Mouse (Mus musculus) large intestine, adult 2 months (tissue): ENCODE measurements around the gene Kcnk7. TPM values are rescaled to one million over a fixed set of nuclear protein-coding genes. Genes with fewer than 3 reads are reported as not detected.
A peak's percentile ranks its signal among the peaks of the same experiment; 100 is the strongest.

Source experiments
- DNase-seq: peaks from one replicate; pipeline ENCODE4 v3.0.0-alpha.2; 2012; ENCODE audit warnings: low read depth, low spot score
- WGBS: fragments of 180-500 bp; shearing (Covaris S2); methylation state at CpG from one replicate; pipeline ENCODE4 v1.1.7; 2018; 5-methylcytosine and 5-hydroxymethylcytosine counted together
- polyA plus RNA-seq: library from polyadenylated mRNA; depleted of rRNA; stranded (reverse); fragments of >200 nt; gene quantifications from 2 replicates; pipeline ENCODE4 v1.2.3, GENCODE M21; 2012

Gene Kcnk7
- polyA plus RNA-seq, 1 experiment: not detected

GRCm38 (mm10) chr19:5722848-5723425, 18.8 kb downstream of the Kcnk7 start:
- no peak for DNase-seq
- 71% methylated on average over 7 of the region's 7 CpGs for WGBS

GRCm38 (mm10) chr19:5723934-5724548, 19.9 kb downstream of the Kcnk7 start:
- DNase-seq: no peak
- WGBS: 42% methylated on average over 4 of the region's 4 CpGs

GRCm38 (mm10) chr19:5724549-5724941, 20.4 kb downstream of the Kcnk7 start:
- DNase-seq: no peak
- WGBS: 14% methylated on average over 7 of the region's 7 CpGs

DNA sequence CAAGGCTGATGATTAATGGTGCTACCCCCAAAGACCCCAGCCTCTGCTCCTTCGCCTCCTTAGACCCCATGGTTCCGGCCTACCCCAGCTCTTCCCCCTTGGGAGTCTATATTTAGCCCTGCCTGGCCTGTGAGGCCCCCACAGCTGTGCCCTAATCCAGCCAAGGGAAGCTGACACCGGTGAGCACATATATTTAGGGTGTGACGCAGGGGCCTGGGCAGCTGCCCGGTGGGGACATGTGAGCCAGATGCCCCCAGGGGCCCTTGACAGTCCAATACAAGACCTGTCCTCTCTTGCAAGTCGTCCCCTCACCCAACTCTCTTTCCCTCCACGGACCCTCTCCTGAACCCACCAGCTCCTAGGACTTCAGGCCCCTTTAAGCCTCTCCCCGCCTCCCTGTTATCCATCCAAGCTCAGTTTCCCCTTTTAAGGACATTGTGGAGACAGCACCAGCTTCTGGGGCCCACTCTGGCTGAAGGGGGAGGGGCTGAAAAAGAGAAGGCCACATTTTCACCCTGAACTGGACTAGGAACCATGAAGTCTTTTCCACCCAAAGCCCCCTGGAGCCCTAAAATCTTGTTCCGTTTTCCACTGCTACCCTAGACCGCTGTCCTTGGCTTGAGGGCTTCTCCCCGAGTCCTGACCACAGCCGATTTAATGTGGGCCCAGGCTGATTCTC, 21.0 kb downstream of the Kcnk7 start:
- no peak for DNase-seq
- 55% methylated on average over 12 of the region's 12 CpGs for WGBS

DNA sequence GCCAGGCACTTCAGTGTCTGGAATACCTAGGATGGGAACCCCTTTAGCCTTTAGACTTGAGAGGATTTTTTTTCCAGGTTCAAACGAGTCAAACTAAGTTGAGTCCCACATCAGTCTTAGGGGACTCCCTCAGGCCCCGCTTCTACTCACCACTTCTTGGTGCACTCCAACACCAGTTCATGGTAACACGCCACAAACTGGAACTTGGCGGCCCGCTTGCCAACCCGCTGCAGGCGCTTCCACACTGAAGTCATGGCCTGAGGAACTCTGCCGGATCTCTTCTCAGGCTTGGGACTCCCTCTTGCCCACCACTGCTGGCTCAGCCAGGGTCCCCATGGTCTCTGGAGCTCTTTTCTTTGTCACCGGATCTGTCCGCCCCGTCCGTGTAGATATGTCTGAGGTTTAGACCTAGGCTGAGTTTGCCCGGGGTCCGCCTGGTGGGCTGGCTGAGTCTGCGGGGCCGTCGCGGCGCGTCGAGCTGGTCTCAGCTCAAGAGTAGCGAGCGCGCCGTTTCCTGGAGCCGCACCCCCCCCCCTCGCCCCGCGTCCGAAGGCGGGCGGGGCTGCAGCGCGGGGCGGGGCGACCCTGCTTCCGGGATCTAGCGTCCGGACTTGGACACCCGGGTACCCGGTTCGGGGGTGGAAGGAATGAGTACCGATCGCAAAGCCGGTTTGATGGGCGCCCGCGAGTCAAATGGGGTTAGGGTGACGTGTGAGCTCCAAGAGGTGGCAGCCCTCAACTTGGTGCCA, 21.8 kb downstream of the Kcnk7 start, which contains the start of gene Ehbp1l1:
Ehbp1l1 (minus strand) TSS at position 551 of the 749 bp plus-strand sequence.
- DNase-seq: no peak
- 7% methylated on average over 48 of the region's 49 CpGs for WGBS

DNA sequence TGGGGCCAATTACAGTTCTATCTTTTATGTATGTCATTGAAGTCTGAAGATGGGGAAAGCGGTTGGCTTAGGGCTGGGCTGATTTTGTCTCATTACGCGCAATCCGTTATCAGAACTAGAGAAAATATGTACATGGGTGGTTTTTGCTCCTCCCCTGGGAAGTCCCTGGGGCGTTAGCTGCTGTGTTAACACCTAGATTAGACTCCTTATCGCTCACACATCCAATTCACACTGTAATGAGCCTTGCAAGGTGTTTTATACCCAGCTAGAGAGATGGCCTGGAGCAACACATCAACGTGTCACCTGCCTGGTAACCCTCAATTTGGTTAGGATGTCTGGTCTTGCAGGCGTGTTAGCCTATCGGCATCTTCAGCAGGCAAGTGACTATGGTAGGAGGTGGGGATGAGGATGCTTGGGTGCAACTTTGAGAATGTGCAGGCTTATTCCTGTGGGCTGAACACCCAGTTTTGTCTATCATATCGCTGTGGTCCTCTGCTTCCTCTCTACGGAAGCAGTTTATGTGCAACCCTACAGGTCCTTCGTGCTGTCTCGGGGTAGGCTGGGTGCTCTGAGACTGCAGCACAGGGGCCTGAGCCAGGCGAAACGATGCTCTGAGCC, 22.9 kb downstream of the Kcnk7 start:
- DNase-seq: no peak
- 42% methylated on average over 15 of the region's 15 CpGs for WGBS

DNA sequence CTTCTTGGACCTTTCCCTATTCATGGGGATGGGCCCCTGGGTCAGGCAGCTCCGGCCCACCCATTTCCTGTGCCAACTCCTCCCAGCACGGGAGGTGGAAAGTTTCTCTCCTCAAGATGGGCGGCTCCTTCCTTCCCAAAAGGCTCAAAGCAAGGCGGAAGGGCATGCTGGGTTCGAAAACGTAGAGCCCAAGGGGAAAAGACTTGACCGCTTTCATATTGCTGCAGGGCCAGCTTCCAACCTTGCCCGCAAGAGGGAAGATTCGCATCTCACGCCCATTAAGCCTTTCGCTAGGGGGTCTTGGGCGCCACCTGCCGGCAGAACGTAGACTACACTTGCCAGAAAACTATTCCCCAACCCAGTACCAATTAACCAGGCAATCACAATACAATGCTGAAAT, 23.5 kb downstream of the Kcnk7 start:
- 2% methylated on average over 14 of the region's 14 CpGs for WGBS
- no peak for DNase-seq

- no peak for DNase-seq
- WGBS: 4% methylated on average over 37 of the region's 37 CpGs
Measured at GRCm38 (mm10) chr19:5728631-5729443, 24.7 kb downstream of the Kcnk7 start.

DNA sequence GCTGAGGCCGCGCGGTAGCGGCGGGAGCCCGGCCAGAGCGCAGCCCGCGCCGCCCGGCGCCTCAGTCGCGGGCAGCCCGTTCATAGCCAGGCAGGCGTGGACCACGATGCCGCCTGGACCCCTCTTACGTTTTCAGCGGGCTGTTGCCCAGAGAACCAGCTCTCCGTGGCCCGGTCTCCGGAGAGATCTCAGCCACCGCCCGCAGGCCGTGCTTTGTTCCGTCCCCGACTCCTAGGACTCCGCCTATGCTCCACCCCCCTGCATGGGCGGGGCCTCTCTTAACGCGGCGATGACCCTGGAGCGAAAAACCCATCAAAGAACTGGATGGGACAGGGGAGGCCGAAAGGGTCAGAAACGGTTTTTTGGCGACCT, 25.3 kb downstream of the Kcnk7 start, which contains the start of gene Fam89b:
Fam89b (minus strand) TSS at position 210 of the 372 bp plus-strand sequence.
- peak; percentile 83 for DNase-seq
- under 1% methylated on average over 37 of the region's 37 CpGs for WGBS

DNA sequence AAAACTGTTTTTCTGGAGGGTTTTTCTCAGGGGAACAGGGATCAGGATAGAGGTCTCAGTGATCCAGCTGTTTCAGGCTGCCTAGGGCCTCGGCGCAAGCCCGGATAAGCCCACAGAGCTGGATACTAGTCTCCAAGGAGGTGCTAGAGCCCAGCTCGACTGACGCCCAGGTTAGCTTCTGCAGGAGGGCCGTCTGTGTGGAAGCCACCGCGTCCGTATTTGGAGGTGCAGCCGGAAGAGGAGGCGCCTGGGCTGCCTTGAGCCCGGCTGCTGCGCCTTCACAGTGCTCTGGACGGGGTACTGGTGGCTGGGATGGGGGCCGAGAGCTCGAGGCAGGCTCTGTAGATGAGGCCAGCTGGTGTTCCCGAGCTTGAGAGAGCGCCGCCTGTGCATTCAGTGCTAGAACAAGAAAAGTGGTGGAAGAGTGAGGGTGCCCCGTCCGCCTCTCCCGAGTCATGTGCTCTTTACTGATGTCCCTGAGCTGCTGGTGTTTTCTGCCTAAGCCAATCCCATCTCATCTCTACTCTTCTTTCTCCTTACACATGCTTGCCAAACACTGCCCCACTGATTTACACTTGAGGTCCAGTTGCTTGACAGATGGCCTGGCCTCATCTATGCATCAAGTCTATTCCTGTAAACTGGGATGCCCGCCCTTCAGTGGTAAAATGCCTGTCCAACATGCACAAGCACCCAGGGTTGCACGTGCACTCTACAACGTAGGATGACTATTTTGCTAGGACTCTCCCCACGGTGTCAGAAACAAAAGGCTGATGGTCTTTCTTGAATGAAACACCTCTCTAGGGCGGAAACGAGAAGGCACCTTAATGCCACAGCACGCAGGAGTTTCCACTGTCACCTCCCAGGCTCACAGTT, 26.4 kb downstream of the Kcnk7 start:
- no peak for DNase-seq
- 76% methylated on average over 29 of the region's 29 CpGs for WGBS

GRCm38 (mm10) chr19:5731264-5731978, 27.3 kb downstream of the Kcnk7 start:
- WGBS: under 1% methylated on average over 47 of the region's 47 CpGs
- peak; percentile 78 for DNase-seq

GRCm38 (mm10) chr19:5734325-5734724, 30.2 kb downstream of the Kcnk7 start:
- DNase-seq: no peak
- 77% methylated on average over 9 of the region's 9 CpGs for WGBS

- DNase-seq: no peak
- 35% methylated on average over 2 of the region's 2 CpGs for WGBS
Measured at GRCm38 (mm10) chr19:5739446-5739845, 35.3 kb downstream of the Kcnk7 start.

DNA sequence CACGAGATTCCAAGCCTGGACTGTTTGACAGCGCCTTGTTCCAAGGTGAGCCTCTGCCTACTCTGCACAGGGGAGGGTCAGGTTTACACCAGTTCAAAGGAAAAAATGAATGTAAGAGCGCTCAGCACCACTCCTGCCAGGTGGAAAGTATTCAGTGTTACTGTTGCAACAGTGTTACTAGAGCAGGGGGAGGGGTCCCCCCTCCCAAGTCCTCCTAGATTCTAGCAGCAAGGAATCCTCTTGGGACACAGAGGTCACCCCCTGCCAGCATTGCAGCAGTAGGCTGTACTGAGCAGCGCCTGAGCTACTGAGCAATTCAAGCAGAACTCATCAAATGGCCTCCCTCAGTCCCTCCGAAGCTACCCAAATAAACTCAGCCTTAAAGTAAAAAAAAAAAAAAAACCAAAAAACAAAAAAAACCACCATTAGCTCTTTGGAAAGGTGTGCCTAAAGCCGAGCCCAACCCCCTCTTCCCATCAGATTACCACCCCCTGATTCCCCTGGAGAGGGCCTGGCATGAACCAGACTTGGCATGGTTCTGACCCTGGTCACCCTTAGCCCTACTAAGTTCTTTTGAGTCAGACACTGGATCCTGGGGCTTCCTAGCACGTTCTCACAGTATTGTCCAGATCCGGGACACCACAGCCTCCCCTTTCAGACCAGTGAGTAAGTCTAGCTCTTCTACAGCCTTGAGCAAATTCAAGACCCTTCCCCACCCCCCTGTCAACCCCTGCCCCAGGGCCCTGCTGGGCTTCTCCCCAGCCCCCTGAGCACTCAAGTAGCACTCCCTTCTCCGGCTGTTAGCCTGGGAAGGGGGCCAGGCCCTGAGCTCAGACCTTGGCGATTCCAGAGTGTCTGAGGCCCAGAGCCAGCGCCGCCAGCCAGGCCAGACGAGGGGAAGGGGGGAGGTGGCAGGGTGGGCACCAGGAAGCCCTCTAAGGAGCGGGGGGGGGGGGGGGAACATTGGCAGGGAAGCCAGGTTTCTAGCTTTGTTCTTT, 36.5 kb downstream of the Kcnk7 start, which contains the start of gene Ltbp3:
Ltbp3 (plus strand) TSS at position 585 of the 998 bp plus-strand sequence.
- no peak for DNase-seq
- 47% methylated on average over 14 of the region's 14 CpGs for WGBS

DNA sequence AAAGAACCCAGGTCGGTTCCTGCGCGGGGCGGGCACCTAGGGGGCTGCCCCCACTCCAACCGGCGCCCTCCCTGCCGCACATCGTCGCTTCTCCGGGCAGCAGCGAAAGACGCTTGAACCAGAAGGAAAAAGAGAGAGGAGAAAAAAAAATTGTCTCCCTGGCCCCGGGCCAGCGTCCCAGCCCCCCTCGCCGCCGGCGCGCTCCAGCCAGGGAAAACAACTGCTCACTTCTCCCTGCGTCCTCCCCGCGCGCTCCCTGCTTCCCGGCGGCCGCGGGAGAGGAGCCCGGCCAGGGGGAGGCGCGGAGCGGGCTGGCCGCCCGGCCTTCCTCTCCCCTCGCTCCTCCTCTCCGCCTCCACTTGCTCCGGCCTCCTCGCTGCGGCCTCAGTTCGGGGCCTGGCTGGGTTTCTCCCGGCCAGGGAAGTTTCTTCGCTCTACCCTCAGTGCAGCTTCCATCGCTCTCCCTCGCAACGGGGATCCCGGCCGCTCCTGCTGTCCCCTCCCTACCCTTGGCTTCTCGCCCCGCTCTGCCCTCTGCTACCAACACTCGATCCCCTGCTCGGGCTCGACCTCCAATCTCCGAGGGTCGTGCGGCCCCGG, 37.6 kb downstream of the Kcnk7 start:
- DNase-seq: no peak
- 2% methylated on average over 53 of the region's 55 CpGs for WGBS

DNA sequence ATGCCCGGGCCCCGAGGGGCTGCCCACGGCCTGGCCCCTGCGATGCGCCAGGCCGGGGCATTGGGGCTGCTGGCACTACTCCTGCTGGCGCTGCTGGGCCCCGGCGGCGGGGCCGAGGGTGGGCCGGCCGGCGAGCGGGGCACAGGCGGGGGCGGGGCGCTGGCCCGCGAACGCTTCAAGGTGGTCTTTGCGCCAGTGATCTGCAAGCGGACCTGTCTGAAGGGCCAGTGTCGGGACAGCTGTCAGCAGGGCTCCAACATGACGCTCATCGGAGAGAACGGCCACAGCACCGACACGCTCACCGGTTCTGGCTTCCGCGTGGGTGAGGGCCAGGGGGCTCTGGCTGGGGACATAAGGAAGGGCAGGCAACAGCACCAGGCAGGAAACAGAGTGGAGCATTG, 38.1 kb downstream of the Kcnk7 start:
- DNase-seq: no peak
- WGBS: 15% methylated on average over 32 of the region's 32 CpGs
